Mouse (Mus musculus) small intestine, adult 2 months (tissue): ENCODE measurements at regions not wholly inside any gene's neighbourhood (a gene's known extent, or its start where the extent isn't known, plus 50 kb on each side); places are given as distances from the start of the nearest gene placed in this dataset.

Source experiments
- CTCF ChIP-seq: fragments of 200-500 bp; IDR thresholded peaks from 2 replicates; pipeline ENCODE4 v1.5.1; 2012; ENCODE audit warnings: low read depth, mild to moderate bottlenecking, control low read depth, inconsistent platforms, low read length, moderate library complexity, mixed read lengths; ENCODE audit not compliant: insufficient replicate concordance, insufficient read length; ENCODE audit errors: extremely low read depth
- POLR2A ChIP-seq: fragments of 200-500 bp; IDR thresholded peaks from 2 replicates; pipeline ENCODE4 v1.6.1; 2012; ENCODE audit warnings: low read depth, mild to moderate bottlenecking, control low read depth, inconsistent platforms, low read length, moderate library complexity

DNA sequence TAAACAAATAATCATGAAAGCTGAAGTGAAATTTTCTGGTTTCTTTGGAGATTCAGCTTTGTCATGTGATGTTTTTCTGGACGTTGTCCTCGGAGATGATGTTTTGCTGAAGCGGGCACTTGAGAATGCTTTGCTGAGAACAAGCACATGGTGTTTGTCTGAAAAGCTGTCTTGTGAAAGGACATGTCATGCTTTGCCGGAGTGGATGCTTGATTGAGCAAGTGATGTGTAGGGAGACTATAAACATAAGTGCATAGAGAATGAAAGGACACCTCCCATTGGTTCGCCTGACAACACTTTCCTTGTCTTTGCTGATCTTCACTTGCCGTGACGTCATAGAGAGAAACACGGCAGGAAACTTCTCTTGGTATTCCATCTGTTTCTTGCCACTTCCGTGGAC lies 318.9 kb downstream of the Fam84b start:
- no peak for TF ChIP-seq POLR2A
- no peak for TF ChIP-seq CTCF
